Comparison of ENCODE assay signal across 9 mouse cellular contexts in the genomic region with DNA sequence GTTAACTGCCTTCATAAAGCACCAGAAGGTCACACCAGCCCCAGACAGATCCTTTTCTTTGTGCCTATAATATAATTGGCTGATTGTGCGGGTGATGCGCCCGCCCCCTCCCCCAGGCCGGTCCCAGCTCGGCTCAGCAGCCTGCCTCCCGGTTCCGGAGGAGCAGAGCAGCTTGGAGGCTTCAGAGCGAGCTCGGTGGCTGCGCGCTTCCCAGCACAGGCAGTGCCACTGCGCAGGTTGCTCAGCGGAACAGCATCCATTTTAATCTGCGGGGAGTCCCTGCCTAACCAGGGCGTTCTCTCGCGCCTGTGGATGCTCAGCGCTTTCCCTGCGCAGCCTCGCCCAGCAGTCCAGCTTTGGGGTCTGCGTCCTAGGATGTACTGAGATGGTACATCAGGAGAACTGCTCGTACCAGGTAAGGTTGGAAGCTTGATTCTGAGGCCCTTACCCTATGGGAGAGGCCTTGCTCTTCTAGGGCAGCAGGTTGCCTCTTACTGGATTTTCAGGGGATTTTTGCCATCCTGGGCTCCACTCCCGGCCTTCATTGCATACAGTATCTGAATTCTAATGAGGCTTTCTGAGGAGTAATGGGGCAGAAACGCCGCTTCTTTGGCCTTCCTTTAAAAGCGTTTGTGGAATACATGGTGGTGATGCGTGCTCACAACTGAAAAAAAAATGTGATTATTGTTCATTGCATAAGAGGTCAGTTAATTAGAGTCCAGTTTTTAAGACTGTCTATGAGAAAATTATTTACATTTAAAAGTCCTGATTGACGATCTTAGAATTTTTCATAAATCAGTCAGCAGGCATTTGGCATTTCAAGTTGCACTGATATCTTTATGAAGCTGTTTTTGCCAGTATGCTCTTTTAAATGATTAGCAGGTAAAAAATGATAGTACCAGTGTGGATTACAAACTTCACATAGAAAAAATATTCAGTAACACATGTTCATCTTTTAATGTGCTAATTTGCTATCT.
DNase-seq lines count a peak whose midpoint lies in the region; ATAC-seq and TF ChIP-seq lines count a peak whose summit lies in the region.
"Had no signal": no experiment of that assay in that cellular context is flagged by ENCODE, and none has a peak within 500 bp of the region (broad histone marks: within the 10 kb centered on the region; RNA-seq: fewer than 3 reads in every experiment).

No protein-coding gene starts in this region.

- DNase-seq in thymus, postnatal 4 days, result peak; percentile 26
- DNase-seq in thymus, postnatal 10 days (ENCODE audit: low spot score in 2 of 2), result no peak
- DNase-seq in heart, postnatal 4 days, result peak; percentile 46
- DNase-seq in left cerebral cortex, adult 11 months (ENCODE audit: low spot score), result peak; percentile 77
- peak; percentile 42 to 69 for DNase-seq in lung, postnatal 4 days

- H3K27me3 ChIP-seq in embryonic facial prominence, embryonic 12.5 days, result no peaks in the 10 kb centered on the region
- H3K27me3 ChIP-seq in small intestine, adult 2 months (ENCODE audit: control insufficient read depth, insufficient read depth, low read length), result no peaks in the 10 kb centered on the region

- H3K9me3 ChIP-seq in embryonic facial prominence, embryonic 12.5 days, result no peaks in the 10 kb centered on the region
- H3K9me3 ChIP-seq: megakaryocyte, embryonic 14.5 days had no signal

- peak overlapping the region; percentile 11 for H3K9ac ChIP-seq in embryonic facial prominence, embryonic 12.5 days

- no peak for TF ChIP-seq CTCF in small intestine, adult 2 months (IDR thresholded peaks at IDR 0.05; ENCODE audit: extremely low read depth, insufficient read length, insufficient replicate concordance, low read depth, low read length)

- H3K36me3 ChIP-seq in embryonic facial prominence, embryonic 12.5 days, result no peaks in the 10 kb centered on the region
- no peaks in the 10 kb centered on the region for H3K36me3 ChIP-seq in small intestine, adult 2 months (ENCODE audit: control insufficient read depth, insufficient read depth, low read length)

- peak overlapping the region; percentile 48 for H3K27ac ChIP-seq in embryonic facial prominence, embryonic 12.5 days
- peak overlapping the region; percentile 40 for H3K27ac ChIP-seq in small intestine, adult 2 months (ENCODE audit: insufficient read depth, low read depth, low read length)

- H3K4me1 ChIP-seq in embryonic facial prominence, embryonic 12.5 days, result peaks cover 34% of the 10 kb centered on the region
- H3K4me1 ChIP-seq in small intestine, adult 2 months (ENCODE audit: control insufficient read depth, insufficient read depth, insufficient read length, low read length), result peaks cover 3% of the 10 kb centered on the region; the same call in 1 of the 2 replicates

- ATAC-seq in embryonic facial prominence, embryonic 12.5 days (ENCODE audit: insufficient number of reproducible peaks, insufficient read depth, low FRiP score, low TSS enrichment), result peak; percentile 78
- ATAC-seq in monocyte, adult 5-6 weeks (replicated peaks; ENCODE audit: insufficient number of reproducible peaks, low FRiP score, low TSS enrichment, poor library complexity, severe bottlenecking), result no peak

- H3K4me2 ChIP-seq in embryonic facial prominence, embryonic 12.5 days (replicated peaks), result peak overlapping the region; percentile 47

- TF ChIP-seq POLR2A in small intestine, adult 2 months (IDR thresholded peaks at IDR 0.05; ENCODE audit: low read depth, low read length), result peak; percentile 29; the same call in 1 of the 2 replicates

- peak overlapping the region; percentile 31 for H3K4me3 ChIP-seq in embryonic facial prominence, embryonic 12.5 days
- H3K4me3 ChIP-seq in small intestine, adult 2 months (ENCODE audit: low read depth, low read length), result peak overlapping the region; percentile 57
- H3K4me3 ChIP-seq: megakaryocyte, embryonic 14.5 days had no signal

- whole genome bisulfite sequencing in embryonic facial prominence, embryonic 12.5 days, result 11% methylated on average over 28 of the region's 28 CpGs
- WGBS in small intestine, adult 2 months, result 36% methylated on average over 28 of the region's 28 CpGs

Comparison
In these comparisons a context has a peak if more than half of its experiments do, and no peak if none do; other contexts are left out.
1. DNase-seq: peak in thymus, postnatal 4 days (single experiment), heart, postnatal 4 days (single experiment), left cerebral cortex, adult 11 months (single experiment) and lung, postnatal 4 days (2 of 2); none in thymus, postnatal 10 days (0 of 2).